Mouse (Mus musculus): ENCODE measurements around the gene Thbs4.

- no peak for TF ChIP-seq CTCF (IDR thresholded peaks at IDR 0.05; ENCODE audit: low read depth)
- no peak for TF ChIP-seq EP300 (IDR thresholded peaks at IDR 0.05; ENCODE audit: low read depth)
Measured at GRCm38 (mm10) chr13:92806785-92807184, 12.2 kb upstream of the Thbs4 start.
